Mouse (Mus musculus): ENCODE measurements around the gene Spin1.

DNA sequence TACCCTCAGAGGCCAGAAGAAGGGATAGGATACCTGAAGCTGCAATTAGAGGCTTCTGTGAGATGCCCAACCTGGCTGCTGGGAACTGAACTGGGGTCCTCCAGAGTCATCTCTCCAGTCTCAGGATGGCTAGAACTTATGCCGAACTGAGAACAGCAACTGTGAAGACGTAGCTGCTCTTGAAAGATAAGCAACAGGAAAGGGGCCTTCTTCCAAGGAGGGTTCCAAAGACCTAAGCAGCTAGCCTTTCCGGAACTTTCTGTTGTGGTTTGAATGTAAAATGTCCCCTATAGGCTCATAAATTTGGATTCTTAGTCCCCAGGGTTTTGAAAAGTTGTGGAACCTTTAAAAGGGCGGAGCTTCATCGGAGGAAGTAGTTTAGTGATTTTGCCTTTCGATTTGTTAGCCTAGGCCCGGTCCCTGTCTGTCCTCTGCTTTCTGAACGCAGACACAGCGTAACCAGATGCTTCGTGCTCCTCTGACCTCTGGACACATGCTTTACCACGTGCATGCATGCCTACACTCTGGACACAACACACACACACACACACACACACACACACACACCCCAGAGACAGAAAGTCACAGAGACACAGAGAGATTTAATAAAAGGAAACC, 29.5 kb upstream of the Spin1 start:
- no peak for TF ChIP-seq POLR2A (IDR thresholded peaks at IDR 0.05; ENCODE audit: borderline replicate concordance, low read depth, low read length)
- TF ChIP-seq CTCF (IDR thresholded peaks at IDR 0.05; ENCODE audit: low read depth, low read length) = no peak
